25 mouse cellular contexts compared by ENCODE assay signal in genomic region chr7:100649095-100649494, GRCm38 (mm10). TPM values are rescaled to one million over a fixed set of nuclear protein-coding genes. Genes with fewer than 3 reads are reported as not detected.
DNase-seq lines count a peak whose midpoint lies in the region; ATAC-seq and TF ChIP-seq lines count a peak whose summit lies in the region.
"Had no signal": no experiment of that assay in that cellular context is flagged by ENCODE, and none has a peak within 500 bp of the region (broad histone marks: within the 10 kb centered on the region; RNA-seq: fewer than 3 reads in every experiment).

No protein-coding gene starts in this region.

- no peak overlapping the region for H3K4me3 ChIP-seq in forebrain, embryonic 10.5 days
- H3K4me3 ChIP-seq in forebrain, embryonic 15.5 days, result no peak overlapping the region
- no peak overlapping the region for H3K4me3 ChIP-seq in heart, postnatal 0 days (ENCODE audit: low read depth, low read length)
- no peak overlapping the region for H3K4me3 ChIP-seq in lung, embryonic 15.5 days
- H3K4me3 ChIP-seq in limb, embryonic 11.5 days (ENCODE audit: low read depth, low read length), result no peak overlapping the region
- H3K4me3 ChIP-seq: embryonic facial prominence, embryonic 12.5 days; forebrain, embryonic 12.5 days; hindbrain, embryonic 15.5 days; liver, embryonic 15.5 days; midbrain, embryonic 13.5 days had no signal

- H3K4me1 ChIP-seq in forebrain, embryonic 10.5 days, result peaks cover 24% of the 10 kb centered on the region
- peaks cover 5% of the 10 kb centered on the region for H3K4me1 ChIP-seq in forebrain, embryonic 15.5 days
- H3K4me1 ChIP-seq in heart, postnatal 0 days (ENCODE audit: control insufficient read depth, insufficient read depth), result no peaks in the 10 kb centered on the region
- peaks cover 3% of the 10 kb centered on the region; the same call in 1 of the 2 replicates for H3K4me1 ChIP-seq in lung, embryonic 15.5 days
- H3K4me1 ChIP-seq in limb, embryonic 11.5 days (ENCODE audit: control insufficient read depth, insufficient read depth, low read length), result no peaks in the 10 kb centered on the region

- DNase-seq in forebrain, embryonic 10.5 days (ENCODE audit: extremely low spot score, low spot score), result peak; percentile 2
- DNase-seq in heart, postnatal 0 days (ENCODE audit: low spot score), result no peak
- DNase-seq in heart, adult 11 months, result no peak
- DNase-seq in lung, postnatal 14 days, result no peak
- DNase-seq in limb, embryonic 11.5 days (ENCODE audit: low spot score), result peak; percentile 18
- no peak for DNase-seq in spleen, adult 12 weeks (ENCODE audit: low spot score)
- DNase-seq: adrenal gland, adult 8-10 months; cerebellum, postnatal 25 days; gastrocnemius, postnatal 10 days; heart, postnatal 36 days; kidney, adult 11 months; layer of hippocampus, adult 9-11 months; liver had no signal

- H3K27me3 ChIP-seq in forebrain, embryonic 10.5 days (ENCODE audit: poor library complexity, severe bottlenecking), result no peaks in the 10 kb centered on the region
- H3K27me3 ChIP-seq in forebrain, embryonic 15.5 days, result no peaks in the 10 kb centered on the region
- H3K27me3 ChIP-seq in heart, postnatal 0 days (ENCODE audit: control insufficient read depth, insufficient read depth, low read length), result no peaks in the 10 kb centered on the region
- no peaks in the 10 kb centered on the region for H3K27me3 ChIP-seq in lung, embryonic 15.5 days
- H3K27me3 ChIP-seq in limb, embryonic 11.5 days (ENCODE audit: control insufficient read depth, insufficient read depth, low read length), result no peaks in the 10 kb centered on the region
- H3K27me3 ChIP-seq: embryonic facial prominence, embryonic 12.5 days; forebrain, embryonic 12.5 days; hindbrain, embryonic 15.5 days; liver, embryonic 15.5 days; midbrain, embryonic 13.5 days had no signal

- 0 out of 2 replicates have a peak overlapping the region, but pooled peaks have one; percentile 36 for H3K27ac ChIP-seq in forebrain, embryonic 10.5 days
- H3K27ac ChIP-seq in forebrain, embryonic 15.5 days (replicated peaks), result no peak overlapping the region
- H3K27ac ChIP-seq in heart, postnatal 0 days (ENCODE audit: low read depth), result peak overlapping the region; percentile 11; the same call in 1 of the 2 replicates
- H3K27ac ChIP-seq in lung, embryonic 15.5 days, result peak overlapping the region; percentile 42; the same call in 1 of the 2 replicates
- no peak overlapping the region for H3K27ac ChIP-seq in limb, embryonic 11.5 days (replicated peaks; ENCODE audit: low read depth, low read length)
- H3K27ac ChIP-seq: embryonic facial prominence, embryonic 12.5 days; forebrain, embryonic 12.5 days; hindbrain, embryonic 15.5 days; kidney, postnatal 0 days; liver, embryonic 15.5 days; midbrain, embryonic 13.5 days had no signal

- WGBS in forebrain, embryonic 10.5 days, result 88% methylated on average over 4 of the region's 4 CpGs
- 85% methylated on average over 4 of the region's 4 CpGs for WGBS in forebrain, embryonic 15.5 days
- WGBS in heart, postnatal 0 days, result 71% methylated on average over 4 of the region's 4 CpGs
- WGBS in lung, embryonic 15.5 days, result 62% methylated on average over 4 of the region's 4 CpGs
- WGBS in limb, embryonic 11.5 days, result 83% methylated on average over 4 of the region's 4 CpGs

- no peak for TF ChIP-seq EP300 in heart, postnatal 0 days (IDR thresholded peaks at IDR 0.05; ENCODE audit: low read depth)

- no peak for TF ChIP-seq CTCF in heart, postnatal 0 days (IDR thresholded peaks at IDR 0.05; ENCODE audit: low read depth)

- peaks cover 15% of the 10 kb centered on the region; the same call in 1 of the 2 replicates for H3K36me3 ChIP-seq in forebrain, embryonic 10.5 days (replicated peaks)
- H3K36me3 ChIP-seq in forebrain, embryonic 15.5 days, result no peaks in the 10 kb centered on the region
- no peaks in the 10 kb centered on the region; the same call in 1 of the 2 replicates for H3K36me3 ChIP-seq in heart, postnatal 0 days (replicated peaks; ENCODE audit: control insufficient read depth, insufficient read depth, low read length)
- no peaks in the 10 kb centered on the region; the same call in 1 of the 2 replicates for H3K36me3 ChIP-seq in lung, embryonic 15.5 days
- no peaks in the 10 kb centered on the region; the same call in 1 of the 2 replicates for H3K36me3 ChIP-seq in limb, embryonic 11.5 days (ENCODE audit: control insufficient read depth, insufficient read depth, low read length)
- H3K36me3 ChIP-seq: embryonic facial prominence, embryonic 12.5 days; hindbrain, embryonic 15.5 days; liver, embryonic 15.5 days had no signal

- no peak for ATAC-seq in forebrain, embryonic 15.5 days (replicated peaks)
- ATAC-seq in heart, postnatal 0 days (ENCODE audit: insufficient read depth, low read depth), result no peak
- no peak for ATAC-seq in lung, embryonic 15.5 days (ENCODE audit: borderline replicate concordance, extremely low read depth, low FRiP score, low TSS enrichment)
- no peak for ATAC-seq in limb, embryonic 11.5 days (ENCODE audit: insufficient number of reproducible peaks, low FRiP score, low TSS enrichment, low read depth)
- ATAC-seq: activated CD4-positive, CD25-positive, alpha-beta regulatory T cell, adult 4 months; midbrain, embryonic 13.5 days had no signal

- H3K9ac ChIP-seq in forebrain, embryonic 15.5 days (replicated peaks), result no peak overlapping the region
- no peak overlapping the region for H3K9ac ChIP-seq in heart, postnatal 0 days (replicated peaks; ENCODE audit: low read depth, low read length)
- no peak overlapping the region for H3K9ac ChIP-seq in lung, embryonic 15.5 days
- no peak overlapping the region for H3K9ac ChIP-seq in limb, embryonic 11.5 days (ENCODE audit: low read length)
- H3K9ac ChIP-seq: embryonic facial prominence, embryonic 12.5 days; forebrain, embryonic 12.5 days; hindbrain, embryonic 15.5 days; liver, embryonic 15.5 days; midbrain, embryonic 13.5 days had no signal

- no peak overlapping the region for H3K4me2 ChIP-seq in forebrain, embryonic 15.5 days (replicated peaks)
- no peak overlapping the region for H3K4me2 ChIP-seq in heart, postnatal 0 days (ENCODE audit: low read depth, low read length)
- H3K4me2 ChIP-seq in lung, embryonic 15.5 days, result no peak overlapping the region
- H3K4me2 ChIP-seq in limb, embryonic 11.5 days (ENCODE audit: low read depth, severe bottlenecking), result no peak overlapping the region
- H3K4me2 ChIP-seq: embryonic facial prominence, embryonic 12.5 days; forebrain, embryonic 12.5 days; hindbrain, embryonic 15.5 days; liver, embryonic 15.5 days; midbrain, embryonic 13.5 days had no signal

- H3K9me3 ChIP-seq in forebrain, embryonic 10.5 days, result no peaks in the 10 kb centered on the region
- H3K9me3 ChIP-seq in forebrain, embryonic 15.5 days, result no peaks in the 10 kb centered on the region
- H3K9me3 ChIP-seq in heart, postnatal 0 days (replicated peaks; ENCODE audit: control insufficient read depth, low read length), result no peaks in the 10 kb centered on the region
- H3K9me3 ChIP-seq in lung, embryonic 15.5 days, result no peaks in the 10 kb centered on the region
- no peaks in the 10 kb centered on the region for H3K9me3 ChIP-seq in limb, embryonic 11.5 days (ENCODE audit: control insufficient read depth, low read length)
- H3K9me3 ChIP-seq: embryonic facial prominence, embryonic 12.5 days; forebrain, embryonic 12.5 days; hindbrain, embryonic 15.5 days; liver, embryonic 15.5 days; midbrain, embryonic 13.5 days had no signal

RNA-seq across cellular contexts. Expression of gene Plekhb1, which starts 13.1 kb away (rescaled TPM):
- polyA plus RNA-seq in forebrain, embryonic 10.5 days (2016; fragmentation: Nextera tagmentation; extraction: Ambion mirVana), result 3.2 and 4.0 TPM in 2 replicates
- 4.7 and 6.8 TPM in 2 replicates for polyA plus RNA-seq in forebrain, embryonic 15.5 days (2015; fragmentation: Nextera tagmentation; extraction: Ambion mirVana)
- total RNA-seq in heart, postnatal 0 days (2014; rRNA removed; ENCODE audit: low replicate concordance), result 2.7 TPM in 1 of 2 replicates, not detected in the other
- polyA plus RNA-seq in heart, postnatal 0 days (2015; fragmentation: Nextera tagmentation; extraction: Ambion mirVana), result 1.0 and 1.1 TPM in 2 replicates
- 18.3 and 20.4 TPM in 2 replicates for polyA plus RNA-seq in lung, embryonic 15.5 days (2015; fragmentation: Nextera tagmentation; extraction: Ambion mirVana)
- polyA plus RNA-seq in limb, embryonic 11.5 days (2014; fragmentation: Nextera tagmentation; extraction: Ambion mirVana), result 1.3 and 1.6 TPM in 2 replicates
- total RNA-seq: granulocyte monocyte progenitor cell, adult 5-6 weeks; megakaryocyte progenitor cell, adult 5-6 weeks; monocyte, adult 5-6 weeks had no signal

RNA-seq across cellular contexts. Expression of gene Mrpl48, which starts 41.0 kb away (rescaled TPM):
- 55.8 and 56.6 TPM in 2 replicates for polyA plus RNA-seq in forebrain, embryonic 10.5 days (2016; fragmentation: Nextera tagmentation; extraction: Ambion mirVana)
- polyA plus RNA-seq in forebrain, embryonic 15.5 days (2015; fragmentation: Nextera tagmentation; extraction: Ambion mirVana), result 74.9 and 76.3 TPM in 2 replicates
- total RNA-seq in heart, postnatal 0 days (2014; rRNA removed; ENCODE audit: low replicate concordance), result 32.6 and 54.8 TPM in 2 replicates
- 119 and 121 TPM in 2 replicates for polyA plus RNA-seq in heart, postnatal 0 days (2015; fragmentation: Nextera tagmentation; extraction: Ambion mirVana)
- 77.0 and 82.1 TPM in 2 replicates for polyA plus RNA-seq in lung, embryonic 15.5 days (2015; fragmentation: Nextera tagmentation; extraction: Ambion mirVana)
- polyA plus RNA-seq in limb, embryonic 11.5 days (2014; fragmentation: Nextera tagmentation; extraction: Ambion mirVana), result 56.8 and 66.9 TPM in 2 replicates

RNA-seq across cellular contexts. Expression of gene Rab6a, which starts 41.9 kb away (rescaled TPM):
- 83.8 and 83.9 TPM in 2 replicates for polyA plus RNA-seq in forebrain, embryonic 10.5 days (2016; fragmentation: Nextera tagmentation; extraction: Ambion mirVana)
- 194 and 207 TPM in 2 replicates for polyA plus RNA-seq in forebrain, embryonic 15.5 days (2015; fragmentation: Nextera tagmentation; extraction: Ambion mirVana)
- 66.0 and 87.6 TPM in 2 replicates for total RNA-seq in heart, postnatal 0 days (2014; rRNA removed; ENCODE audit: low replicate concordance)
- 73.8 and 78.1 TPM in 2 replicates for polyA plus RNA-seq in heart, postnatal 0 days (2015; fragmentation: Nextera tagmentation; extraction: Ambion mirVana)
- 85.2 and 90.7 TPM in 2 replicates for polyA plus RNA-seq in lung, embryonic 15.5 days (2015; fragmentation: Nextera tagmentation; extraction: Ambion mirVana)
- 128 TPM in 2 replicates for polyA plus RNA-seq in limb, embryonic 11.5 days (2014; fragmentation: Nextera tagmentation; extraction: Ambion mirVana)

RNA-seq across cellular contexts. Expression of gene Fam168a, which starts 57.3 kb away (rescaled TPM):
- 30.2 and 35.8 TPM in 2 replicates for polyA plus RNA-seq in forebrain, embryonic 10.5 days (2016; fragmentation: Nextera tagmentation; extraction: Ambion mirVana)
- polyA plus RNA-seq in forebrain, embryonic 15.5 days (2015; fragmentation: Nextera tagmentation; extraction: Ambion mirVana), result 115 and 116 TPM in 2 replicates
- total RNA-seq in heart, postnatal 0 days (2014; rRNA removed; ENCODE audit: low replicate concordance), result 22.0 and 29.0 TPM in 2 replicates
- 19.7 and 20.0 TPM in 2 replicates for polyA plus RNA-seq in heart, postnatal 0 days (2015; fragmentation: Nextera tagmentation; extraction: Ambion mirVana)
- polyA plus RNA-seq in lung, embryonic 15.5 days (2015; fragmentation: Nextera tagmentation; extraction: Ambion mirVana), result 36.9 and 37.7 TPM in 2 replicates
- polyA plus RNA-seq in limb, embryonic 11.5 days (2014; fragmentation: Nextera tagmentation; extraction: Ambion mirVana), result 46.2 and 49.7 TPM in 2 replicates

Comparison
In these comparisons a context has a peak if more than half of its experiments do, and no peak if none do; other contexts are left out.
1. H3K27ac ChIP-seq: peak in forebrain, embryonic 10.5 days (single experiment), heart, postnatal 0 days (single experiment) and lung, embryonic 15.5 days (single experiment); none in forebrain, embryonic 15.5 days (single experiment) and limb, embryonic 11.5 days (single experiment).
2. DNase-seq: peak in forebrain, embryonic 10.5 days (single experiment) and limb, embryonic 11.5 days (single experiment); none in heart, postnatal 0 days (single experiment), heart, adult 11 months (single experiment), lung, postnatal 14 days (single experiment) and spleen, adult 12 weeks (single experiment).